Mouse (Mus musculus): ENCODE measurements around the gene Actrt2. TPM values are rescaled to one million over a fixed set of nuclear protein-coding genes. Genes with fewer than 3 reads are reported as not detected.

Actrt2 gene
- not detected for total RNA-seq (2021)
- long read RNA-seq, experiment 1 = 0 reads
- long read RNA-seq, experiment 2 = 0 reads

- DNase-seq (ENCODE audit: low spot score in 2 of 2) = no peak
Measured at GRCm38 (mm10) chr4:154667767-154668166, at the start of gene Actrt2. Actrt2 (minus strand) TSS chr4:154667867.

GRCm38 (mm10) chr4:154709391-154710107 lies 41.9 kb upstream of the Actrt2 start:
- DNase-seq (ENCODE audit: low spot score in 2 of 2) = no peak

GRCm38 (mm10) chr4:154708811-154709210 lies 41.1 kb upstream of the Actrt2 start:
- no peak for DNase-seq (ENCODE audit: low spot score in 2 of 2)

GRCm38 (mm10) chr4:154708223-154708622 lies 40.6 kb upstream of the Actrt2 start:
- DNase-seq (ENCODE audit: low spot score in 2 of 2) = no peak

GRCm38 (mm10) chr4:154707521-154707920 lies 39.9 kb upstream of the Actrt2 start:
- DNase-seq (ENCODE audit: low spot score in 2 of 2) = no peak

- DNase-seq (ENCODE audit: low spot score in 2 of 2) = no peak
Measured at GRCm38 (mm10) chr4:154706442-154706841, 38.8 kb upstream of the Actrt2 start.

- no peak for DNase-seq (ENCODE audit: low spot score in 2 of 2)
Measured at GRCm38 (mm10) chr4:154705681-154706080, 38.0 kb upstream of the Actrt2 start.

GRCm38 (mm10) chr4:154705056-154705455 lies 37.4 kb upstream of the Actrt2 start:
- no peak for DNase-seq (ENCODE audit: low spot score in 2 of 2)

GRCm38 (mm10) chr4:154704591-154704990 lies 36.9 kb upstream of the Actrt2 start:
- DNase-seq (ENCODE audit: low spot score in 2 of 2) = no peak

- no peak for DNase-seq (ENCODE audit: low spot score in 2 of 2)
Measured at GRCm38 (mm10) chr4:154703426-154704070, 35.9 kb upstream of the Actrt2 start.

GRCm38 (mm10) chr4:154702931-154703330 lies 35.3 kb upstream of the Actrt2 start:
- DNase-seq (ENCODE audit: low spot score in 2 of 2) = no peak

GRCm38 (mm10) chr4:154702186-154702585 lies 34.5 kb upstream of the Actrt2 start:
- no peak for DNase-seq (ENCODE audit: low spot score in 2 of 2)

- no peak for DNase-seq (ENCODE audit: low spot score in 2 of 2)
Measured at GRCm38 (mm10) chr4:154700921-154701412, 33.3 kb upstream of the Actrt2 start.

- no peak for DNase-seq (ENCODE audit: low spot score in 2 of 2)
Measured at GRCm38 (mm10) chr4:154700436-154700835, 32.8 kb upstream of the Actrt2 start.

GRCm38 (mm10) chr4:154699236-154699635 lies 31.6 kb upstream of the Actrt2 start:
- no peak for DNase-seq (ENCODE audit: low spot score in 2 of 2)

- DNase-seq (ENCODE audit: low spot score in 2 of 2) = no peak
Measured at GRCm38 (mm10) chr4:154698631-154699030, 31.0 kb upstream of the Actrt2 start.

GRCm38 (mm10) chr4:154698021-154698590 lies 30.4 kb upstream of the Actrt2 start:
- no peak for DNase-seq (ENCODE audit: low spot score in 2 of 2)

GRCm38 (mm10) chr4:154697476-154697875 lies 29.8 kb upstream of the Actrt2 start:
- DNase-seq (ENCODE audit: low spot score in 2 of 2) = no peak

GRCm38 (mm10) chr4:154696552-154696951 lies 28.9 kb upstream of the Actrt2 start:
- DNase-seq (ENCODE audit: low spot score in 2 of 2) = no peak

- no peak for DNase-seq (ENCODE audit: low spot score in 2 of 2)
Measured at GRCm38 (mm10) chr4:154696146-154696545, 28.5 kb upstream of the Actrt2 start.

- DNase-seq (ENCODE audit: low spot score in 2 of 2) = no peak
Measured at GRCm38 (mm10) chr4:154694361-154694760, 26.7 kb upstream of the Actrt2 start.

GRCm38 (mm10) chr4:154693348-154694015 lies 25.8 kb upstream of the Actrt2 start:
- DNase-seq (ENCODE audit: low spot score in 2 of 2) = no peak
